Mouse (Mus musculus): ENCODE measurements around the gene Ranbp2. TPM values are rescaled to one million over a fixed set of nuclear protein-coding genes. Genes with fewer than 3 reads are reported as not detected.

Ranbp2 gene
- polyA plus RNA-seq, 1 experiment = 0.51 TPM

- peaks cover 100% of the 10 kb centered on the region for H3K36me3 ChIP-seq (replicated peaks; ENCODE audit: low read length)
- no peak overlapping the region for H3K4me3 ChIP-seq (replicated peaks)
- no peaks in the 10 kb centered on the region for H3K9me3 ChIP-seq
- H3K27me3 ChIP-seq (replicated peaks) = no peaks in the 10 kb centered on the region
- H3K4me1 ChIP-seq = peaks cover 25% of the 10 kb centered on the region
- TF ChIP-seq FLI1 (IDR thresholded peaks at IDR 0.05; ENCODE audit: low read length) (no peak), GATA1 (IDR thresholded peaks at IDR 0.05; ENCODE audit: borderline replicate concordance, low read length) (no peak)
These were observed 28.3 kb upstream of the Ranbp2 start for GRCm38 (mm10) chr10:58418290-58418971.

GRCm38 (mm10) chr10:58427930-58428329, 18.8 kb upstream of the Ranbp2 start:
- TF ChIP-seq GATA1 (IDR thresholded peaks at IDR 0.05; ENCODE audit: borderline replicate concordance, low read length) (no peak), FLI1 (IDR thresholded peaks at IDR 0.05; ENCODE audit: low read length) (no peak)
- Histone ChIP-seq H3K9me3 (no peaks in the 10 kb centered on the region), H3K36me3 (replicated peaks; ENCODE audit: low read length) (peaks cover 50% of the 10 kb centered on the region), H3K4me3 (replicated peaks) (no peak overlapping the region), H3K4me1 (peaks cover 38% of the 10 kb centered on the region), H3K27me3 (replicated peaks) (no peaks in the 10 kb centered on the region)

GRCm38 (mm10) chr10:58445850-58446249, 870 bp upstream of the Ranbp2 start:
- H3K9me3 ChIP-seq = no peaks in the 10 kb centered on the region
- no peaks in the 10 kb centered on the region for H3K27me3 ChIP-seq (replicated peaks)
- H3K4me1 ChIP-seq = peaks cover 23% of the 10 kb centered on the region
- TF ChIP-seq GATA1 (IDR thresholded peaks at IDR 0.05; ENCODE audit: borderline replicate concordance, low read length) (no peak), FLI1 (IDR thresholded peaks at IDR 0.05; ENCODE audit: low read length) (no peak)
- peaks cover 2% of the 10 kb centered on the region for H3K36me3 ChIP-seq (replicated peaks; ENCODE audit: low read length)
- peak overlapping the region; percentile 94 for H3K4me3 ChIP-seq (replicated peaks)

GRCm38 (mm10) chr10:58447280-58447781, 611 bp downstream of the Ranbp2 start:
- H3K36me3 ChIP-seq (replicated peaks; ENCODE audit: low read length) = peaks cover 4% of the 10 kb centered on the region
- TF ChIP-seq GATA1 (IDR thresholded peaks at IDR 0.05; ENCODE audit: borderline replicate concordance, low read length) (no peak), FLI1 (IDR thresholded peaks at IDR 0.05; ENCODE audit: low read length) (no peak)
- H3K27me3 ChIP-seq (replicated peaks) = no peaks in the 10 kb centered on the region
- H3K4me3 ChIP-seq (replicated peaks) = peak overlapping the region; percentile 94
- no peaks in the 10 kb centered on the region for H3K9me3 ChIP-seq
- peaks cover 32% of the 10 kb centered on the region for H3K4me1 ChIP-seq

- peaks cover 30% of the 10 kb centered on the region for H3K4me1 ChIP-seq
- TF ChIP-seq GATA1 (IDR thresholded peaks at IDR 0.05; ENCODE audit: borderline replicate concordance, low read length) (no peak), FLI1 (IDR thresholded peaks at IDR 0.05; ENCODE audit: low read length) (no peak)
- no peaks in the 10 kb centered on the region for H3K27me3 ChIP-seq (replicated peaks)
- H3K36me3 ChIP-seq (replicated peaks; ENCODE audit: low read length) = peaks cover 47% of the 10 kb centered on the region
- peak overlapping the region; percentile 74 for H3K4me3 ChIP-seq (replicated peaks)
- no peaks in the 10 kb centered on the region for H3K9me3 ChIP-seq
These were observed 4.9 kb downstream of the Ranbp2 start for GRCm38 (mm10) chr10:58451575-58451974.

- Histone ChIP-seq H3K4me1 (peaks cover 30% of the 10 kb centered on the region), H3K9me3 (no peaks in the 10 kb centered on the region), H3K4me3 (replicated peaks) (peak overlapping the region; percentile 64), H3K27me3 (replicated peaks) (no peaks in the 10 kb centered on the region), H3K36me3 (replicated peaks; ENCODE audit: low read length) (peaks cover 52% of the 10 kb centered on the region)
- no peak for TF ChIP-seq FLI1 (IDR thresholded peaks at IDR 0.05; ENCODE audit: low read length)
- TF ChIP-seq GATA1 (IDR thresholded peaks at IDR 0.05; ENCODE audit: borderline replicate concordance, low read length) = no peak
These were observed 5.5 kb downstream of the Ranbp2 start for GRCm38 (mm10) chr10:58452185-58452584.

GRCm38 (mm10) chr10:58459896-58460295, 13.2 kb downstream of the Ranbp2 start:
- TF ChIP-seq FLI1 (IDR thresholded peaks at IDR 0.05; ENCODE audit: low read length) (no peak), GATA1 (IDR thresholded peaks at IDR 0.05; ENCODE audit: borderline replicate concordance, low read length) (no peak)
- peaks cover 94% of the 10 kb centered on the region for H3K36me3 ChIP-seq (replicated peaks; ENCODE audit: low read length)
- H3K4me3 ChIP-seq (replicated peaks) = no peak overlapping the region
- H3K27me3 ChIP-seq (replicated peaks) = no peaks in the 10 kb centered on the region
- no peaks in the 10 kb centered on the region; the same call in none of the 2 replicates for H3K4me1 ChIP-seq
- no peaks in the 10 kb centered on the region for H3K9me3 ChIP-seq

- TF ChIP-seq FLI1 (IDR thresholded peaks at IDR 0.05; ENCODE audit: low read length) = no peak
- TF ChIP-seq GATA1 (IDR thresholded peaks at IDR 0.05; ENCODE audit: borderline replicate concordance, low read length) = no peak
- H3K36me3 ChIP-seq (replicated peaks; ENCODE audit: low read length) = peaks cover 94% of the 10 kb centered on the region
- no peak overlapping the region for H3K4me3 ChIP-seq (replicated peaks)
These were observed 30.5 kb downstream of the Ranbp2 start for GRCm38 (mm10) chr10:58477086-58477755.

GRCm38 (mm10) chr10:58478071-58478578, 31.4 kb downstream of the Ranbp2 start:
- Histone ChIP-seq H3K27me3 (replicated peaks) (no peaks in the 10 kb centered on the region), H3K36me3 (replicated peaks; ENCODE audit: low read length) (peaks cover 96% of the 10 kb centered on the region), H3K4me1 (no peaks in the 10 kb centered on the region), H3K4me3 (replicated peaks) (no peak overlapping the region), H3K9me3 (no peaks in the 10 kb centered on the region)
- TF ChIP-seq GATA1 (IDR thresholded peaks at IDR 0.05; ENCODE audit: borderline replicate concordance, low read length) (no peak), FLI1 (IDR thresholded peaks at IDR 0.05; ENCODE audit: low read length) (no peak)

More at GRCm38 (mm10) chr10:58477086-58477755, 30.5 kb downstream of the Ranbp2 start:
- no peaks in the 10 kb centered on the region for H3K4me1 ChIP-seq
- H3K9me3 ChIP-seq = no peaks in the 10 kb centered on the region
- no peaks in the 10 kb centered on the region for H3K27me3 ChIP-seq (replicated peaks)

Measured in megakaryocyte, embryonic 14.5 days (primary cell).